Mouse (Mus musculus): ENCODE results near the gene Pilra.

- TF ChIP-seq CTCF (IDR thresholded peaks at IDR 0.05; ENCODE audit: low read depth, low read length): no peak
- no peak for TF ChIP-seq POLR2AphosphoS5 (IDR thresholded peaks at IDR 0.05; ENCODE audit: insufficient replicate concordance, low read depth, low read length)
Measured at GRCm38 (mm10) chr5:137882922-137883321, 46.8 kb upstream of the Pilra start.
